Mouse (Mus musculus): ENCODE measurements at regions not wholly inside any gene's neighbourhood (a gene's known extent, or its start where the extent isn't known, plus 50 kb on each side); places are given as distances from the start of the nearest gene placed in this dataset.

Small RNAs in the stretch of these regions (microRNA-seq; reads per million reads assigned to microRNA genes)
- gene Mir133a-2 (ENCODE audit: borderline number of aligned reads) (1.6 reads per million, percentile 20 among the genes with 10 or more reads in this experiment), gene Mir1a-1 (ENCODE audit: borderline number of aligned reads) (4.7 reads per million, percentile 38 among the genes with 10 or more reads in this experiment)
